Mouse (Mus musculus) cortical plate, adult 2 months (tissue): ENCODE measurements around the gene Gm42417.

ENCODE experiments used
- CTCF ChIP-seq: fragments of 200-500 bp; IDR thresholded peaks from 2 replicates; pipeline ENCODE4 v1.5.1; 2011; ENCODE audit warnings: mild to moderate bottlenecking, control low read depth, low read length; ENCODE audit not compliant: insufficient read depth; ENCODE audit errors: extremely low read depth
- POLR2A ChIP-seq: fragments of 200-500 bp; IDR thresholded peaks from 2 replicates; pipeline ENCODE4 v1.6.1; 2011; ENCODE audit warnings: mild to moderate bottlenecking, low read length, control low read depth; ENCODE audit not compliant: insufficient read depth; ENCODE audit errors: extremely low read depth

DNA sequence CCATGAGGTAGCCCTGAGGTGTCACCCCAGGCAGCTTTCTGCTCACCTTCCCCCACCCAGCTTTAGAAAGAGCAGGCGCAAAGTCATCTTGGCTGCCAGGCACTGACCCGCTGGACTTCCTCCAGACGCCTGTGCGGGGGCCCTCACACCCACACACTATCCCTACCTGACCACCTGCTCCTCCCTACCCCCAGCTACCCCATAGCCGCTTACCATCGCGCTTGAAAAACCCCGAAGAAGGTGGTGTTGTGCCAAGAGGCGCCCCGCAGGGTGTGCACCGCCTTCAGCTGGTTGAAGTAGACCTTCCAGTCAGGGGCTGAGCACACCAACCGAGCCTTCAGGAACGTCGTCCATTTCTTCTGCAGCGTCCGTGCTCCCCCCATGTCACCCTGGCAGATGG is 13.3 kb upstream of the Gm42417 start:
- TF ChIP-seq CTCF, result no peak
- no peak for TF ChIP-seq POLR2A
